Mouse (Mus musculus): ENCODE measurements around the gene Ugt1a1.

DNA sequence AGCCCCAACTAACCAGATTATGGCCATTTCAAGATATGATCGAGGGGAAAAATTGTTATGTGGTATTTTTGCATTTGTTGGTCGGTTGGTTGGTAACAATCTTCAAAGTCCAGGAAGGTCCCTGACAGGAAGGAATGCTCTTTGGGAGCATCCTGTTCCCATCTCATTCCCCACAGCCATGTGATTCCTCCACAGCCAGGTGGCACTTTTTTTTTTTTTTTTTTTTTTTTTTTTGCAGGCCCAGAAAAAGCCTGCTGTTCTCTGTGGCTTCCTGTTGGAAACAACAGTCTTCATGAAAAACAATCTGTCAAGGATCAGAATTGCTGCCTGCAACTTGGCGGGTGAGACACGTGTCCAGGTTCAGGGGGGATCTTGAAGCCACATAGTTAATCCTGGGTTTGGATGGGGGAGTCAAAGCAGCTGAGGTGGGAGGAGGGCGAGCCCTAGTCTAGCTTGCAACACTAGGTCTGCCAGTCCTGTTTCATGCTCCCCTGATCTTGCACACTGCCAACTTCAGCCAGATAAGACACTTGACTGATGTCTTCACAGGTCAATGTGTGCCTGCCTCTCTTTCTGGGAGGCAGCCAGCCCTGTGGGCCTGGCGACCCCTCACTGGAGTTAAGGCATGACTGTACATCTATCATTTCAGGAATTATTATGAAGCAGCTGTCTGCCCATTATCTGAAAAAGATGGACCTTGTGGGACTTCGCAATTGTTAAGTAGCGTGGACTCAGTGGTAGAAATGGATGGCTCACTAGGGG, 47.3 kb downstream of the Ugt1a1 start:
- TF ChIP-seq POLR2A (IDR thresholded peaks at IDR 0.05; ENCODE audit: low read depth, low read length) = no peak
- no peak for TF ChIP-seq CTCF (IDR thresholded peaks at IDR 0.05; ENCODE audit: borderline replicate concordance, insufficient read depth, low read length)

All from embryonic fibroblast, embryonic 13.5 days (primary cell).